Mouse (Mus musculus): ENCODE measurements around the gene Mcrs1.

Mcrs1 gene

GRCm38 (mm10) chr15:99252381-99253174, 817 bp upstream of the Mcrs1 start:
- CTCF ChIA-PET: interaction anchor here (1.8 kb wide), 1 partner anchor 13 kb away, joined by 4 read pairs; no protein-coding TSS in a partner anchor

- CTCF ChIA-PET: interaction anchor here (0.6 to 0.7 kb wide), 2 partner anchors 219 to 680 kb away, joined by 3 to 4 read pairs; partner anchors contain the start of genes 4930415O20Rik and Ccnt1
These were observed 650 bp downstream of the Mcrs1 start for GRCm38 (mm10) chr15:99251111-99251510.

GRCm38 (mm10) chr15:99249938-99250337, 1.8 kb downstream of the Mcrs1 start:
- CTCF ChIA-PET: no interaction called here

- CTCF ChIA-PET: no interaction called here
These were observed 2.8 kb downstream of the Mcrs1 start for GRCm38 (mm10) chr15:99248972-99249371.

GRCm38 (mm10) chr15:99246736-99247135, 5.0 kb downstream of the Mcrs1 start:
- CTCF ChIA-PET: interaction anchor here (0.6 kb wide), 1 partner anchor 216 kb away, joined by 6 read pairs; no protein-coding TSS in a partner anchor

GRCm38 (mm10) chr15:99242045-99242444, 9.7 kb downstream of the Mcrs1 start:
- CTCF ChIA-PET: no interaction called here

DNA sequence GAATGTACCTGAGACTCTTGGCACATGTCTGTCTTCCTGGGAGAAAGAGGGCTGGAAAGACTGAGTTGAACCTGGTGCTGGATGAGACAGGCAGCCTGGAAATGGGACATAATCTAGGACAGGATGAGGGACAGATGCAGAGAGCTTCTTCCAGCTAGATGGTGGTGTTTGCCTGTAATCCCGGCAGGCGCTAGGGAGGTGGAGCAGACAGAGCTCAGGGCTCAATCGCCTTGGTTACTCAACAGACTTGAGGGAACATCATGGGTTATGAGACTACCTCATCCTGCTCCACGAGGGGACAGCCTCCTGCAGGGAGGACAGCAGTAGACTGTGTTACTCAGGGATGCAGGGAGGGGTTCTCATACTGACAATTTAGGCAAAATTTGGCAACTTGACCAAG, 10.5 kb downstream of the Mcrs1 start:
- CTCF ChIA-PET: no interaction called here

- CTCF ChIA-PET: no interaction called here
These were observed 11.6 kb downstream of the Mcrs1 start for GRCm38 (mm10) chr15:99240129-99240528.

DNA sequence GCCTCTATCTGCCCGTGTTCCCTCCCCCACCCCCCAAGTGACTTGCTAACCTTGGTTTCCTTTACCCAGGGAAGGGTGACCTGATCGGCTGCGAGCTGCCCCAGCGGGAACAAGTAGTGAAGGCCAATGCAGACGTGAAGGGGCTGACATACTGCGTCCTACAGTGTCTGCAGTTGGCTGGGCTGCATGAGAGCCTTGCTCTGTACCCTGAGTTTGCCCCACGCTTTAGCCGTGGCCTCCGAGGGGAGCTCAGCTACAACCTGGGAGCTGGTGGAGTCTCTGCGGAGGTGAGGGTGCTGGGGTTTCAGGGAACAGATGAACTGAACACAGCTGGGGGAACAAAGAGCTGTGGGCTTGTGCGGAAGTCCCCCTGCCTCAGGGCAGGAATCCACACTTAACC, 13.8 kb downstream of the Mcrs1 start:
- CTCF ChIA-PET: no interaction called here

DNA sequence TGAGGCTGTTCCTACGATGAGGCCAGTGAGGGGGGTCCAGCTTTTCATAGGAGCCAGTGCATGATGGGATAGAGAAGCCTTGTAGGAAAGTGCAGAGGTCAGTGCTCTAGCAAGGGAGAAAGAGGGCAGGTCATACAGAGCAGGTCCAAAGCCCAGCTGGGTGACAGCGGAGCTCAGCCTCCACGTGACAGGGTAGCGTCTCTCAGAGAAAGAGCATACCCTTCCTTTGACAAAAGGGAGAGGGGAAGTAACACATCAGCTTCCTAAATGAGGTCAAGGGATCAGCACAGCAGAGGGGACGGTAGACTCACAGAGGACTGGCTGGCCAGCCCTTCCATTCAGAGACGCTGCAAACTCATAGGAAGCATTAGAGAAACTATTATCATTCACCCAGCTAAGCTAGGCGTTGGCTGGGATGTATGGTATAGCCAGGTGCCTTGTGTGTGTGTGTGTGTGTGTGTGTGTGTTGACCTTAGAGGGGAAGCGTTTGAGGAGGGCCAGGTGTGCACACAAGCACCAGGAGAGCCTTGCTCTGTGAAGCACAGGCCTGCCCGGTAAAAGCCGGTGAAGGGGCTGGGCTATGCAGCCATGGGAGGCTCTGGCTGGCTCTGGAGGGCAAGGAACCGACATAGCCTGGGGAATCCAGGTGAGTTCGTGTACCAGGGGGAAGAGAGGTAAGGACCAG, 17.3 kb downstream of the Mcrs1 start:
- CTCF ChIA-PET: no interaction called here

DNA sequence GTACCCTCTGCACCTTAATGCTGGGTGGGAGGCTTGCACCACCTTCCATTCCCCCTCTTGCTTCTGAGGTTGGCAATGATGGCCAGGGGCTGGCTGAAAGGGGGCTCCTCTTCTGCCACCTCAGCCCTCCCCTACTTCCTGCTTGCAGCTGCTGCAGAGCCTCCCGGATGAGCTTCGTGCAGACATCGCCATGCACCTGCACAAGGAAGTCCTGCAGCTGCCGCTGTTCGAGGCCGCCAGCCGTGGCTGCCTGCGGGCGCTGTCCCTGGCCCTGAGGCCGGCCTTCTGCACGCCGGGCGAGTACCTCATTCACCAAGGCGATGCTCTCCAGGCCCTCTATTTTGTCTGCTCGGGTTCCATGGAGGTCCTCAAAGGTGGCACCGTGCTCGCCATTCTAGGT, 18.0 kb downstream of the Mcrs1 start:
- CTCF ChIA-PET: no interaction called here

GRCm38 (mm10) chr15:99231998-99232397, 19.8 kb downstream of the Mcrs1 start:
- CTCF ChIA-PET: no interaction called here

- CTCF ChIA-PET: interaction anchor here (0.6 kb wide), 1 partner anchor 206 kb away, joined by 4 read pairs; no protein-coding TSS in a partner anchor
These were observed 25.7 kb downstream of the Mcrs1 start for GRCm38 (mm10) chr15:99226090-99226489.

DNA sequence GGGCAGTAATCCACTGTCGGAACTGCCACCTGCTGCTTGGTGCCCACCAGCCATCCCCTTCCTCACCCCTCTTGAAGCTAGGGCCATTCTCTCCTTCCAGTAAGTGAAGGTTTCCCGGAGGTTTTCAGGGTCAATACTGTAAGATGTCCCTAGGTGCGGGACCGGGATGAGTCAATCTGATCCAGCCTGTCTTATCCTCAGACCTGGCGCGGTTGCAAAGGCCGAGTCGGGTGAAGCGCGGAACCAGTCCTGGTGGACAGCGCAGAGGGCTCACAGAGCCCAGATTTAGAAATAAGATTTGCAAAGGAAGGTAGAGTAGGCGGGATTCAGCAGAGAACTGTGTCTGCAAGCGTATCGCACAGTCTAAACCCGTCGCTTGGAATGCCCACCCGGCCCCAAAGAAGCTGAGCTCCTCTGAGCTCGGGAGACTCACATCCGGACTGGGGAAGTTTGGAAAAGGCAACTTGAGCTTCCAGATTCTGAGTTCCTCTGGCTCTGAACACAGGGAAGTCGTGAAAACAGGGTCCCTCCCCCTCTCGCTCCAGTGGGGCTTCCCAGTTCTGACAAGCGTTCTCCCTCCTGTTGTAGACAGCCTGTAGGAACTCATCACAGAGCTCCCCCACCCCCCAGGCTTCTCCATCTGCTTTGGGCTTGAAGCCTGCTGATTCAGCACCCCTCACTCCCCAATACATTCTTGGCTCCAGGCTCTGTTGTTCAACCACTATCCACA, 26.5 kb downstream of the Mcrs1 start:
- CTCF ChIA-PET: no interaction called here

- CTCF ChIA-PET: interaction anchor here (1.8 kb wide), 1 partner anchor 41 kb away, joined by 4 read pairs; no protein-coding TSS in a partner anchor
These were observed 27.4 kb downstream of the Mcrs1 start, which contains the start of gene Kcnh3 for GRCm38 (mm10) chr15:99224208-99224911. Gene Kcnh3 (plus strand): TSS chr15:99224861.

- CTCF ChIA-PET: interaction anchor here (1.8 kb wide), 1 partner anchor 42 kb away, joined by 4 read pairs; no protein-coding TSS in a partner anchor
These were observed 28.1 kb downstream of the Mcrs1 start for GRCm38 (mm10) chr15:99223585-99224207.

GRCm38 (mm10) chr15:99222794-99223584, 28.8 kb downstream of the Mcrs1 start:
- CTCF ChIA-PET: interaction anchor here (1.8 kb wide), 1 partner anchor 43 kb away, joined by 4 read pairs; no protein-coding TSS in a partner anchor

GRCm38 (mm10) chr15:99221315-99221952, 30.3 kb downstream of the Mcrs1 start:
- CTCF ChIA-PET: no interaction called here

- CTCF ChIA-PET: no interaction called here
These were observed 34.1 kb downstream of the Mcrs1 start for GRCm38 (mm10) chr15:99217630-99218029.
